Mouse (Mus musculus) thymus, adult 2 months (tissue): ENCODE measurements around the gene Tpst1.

ENCODE experiments used
- CTCF ChIP-seq: fragments of 200-500 bp; IDR thresholded peaks from 2 replicates; pipeline ENCODE4 v1.5.1; 2012; ENCODE audit warnings: mild to moderate bottlenecking, control low read depth, low read length, moderate library complexity, borderline replicate concordance; ENCODE audit not compliant: control insufficient read depth, poor library complexity, insufficient read depth; ENCODE audit errors: extremely low read depth
- POLR2A ChIP-seq: fragments of 200-500 bp; IDR thresholded peaks from 2 replicates; pipeline ENCODE4 v1.6.1; 2012; ENCODE audit warnings: mild to moderate bottlenecking, low read length, control low read depth, moderate library complexity; ENCODE audit not compliant: control insufficient read depth, poor library complexity, insufficient read depth; ENCODE audit errors: extremely low read depth

DNA sequence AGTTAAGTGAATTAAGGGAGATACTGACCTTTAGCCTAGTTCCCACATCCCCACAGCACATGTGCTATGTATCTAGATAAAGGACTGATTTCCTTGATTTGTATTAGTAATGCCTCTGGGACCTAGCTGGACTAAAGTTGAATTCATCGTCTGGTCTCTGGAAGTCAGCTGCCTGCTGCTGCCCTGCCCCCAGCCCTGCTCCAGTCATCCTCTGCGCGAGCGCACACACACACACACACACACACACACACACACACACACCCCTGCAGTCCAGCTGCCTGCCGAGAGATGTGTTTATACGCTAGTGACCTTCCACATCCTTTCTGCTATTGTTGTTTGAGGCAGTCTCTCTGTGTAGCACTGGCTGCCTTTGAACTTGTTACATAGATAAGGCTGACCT lies 47.8 kb downstream of the Tpst1 start:
- TF ChIP-seq CTCF, result no peak
- no peak for TF ChIP-seq POLR2A
